Mouse (Mus musculus): ENCODE results near the gene Cttnbp2. TPM values are rescaled to one million over a fixed set of nuclear protein-coding genes. Genes with fewer than 3 reads are reported as not detected.

The Cttnbp2 gene
- total RNA-seq, 4 experiments from 2014 or later = 124 to 155 (median 140) TPM

GRCm38 (mm10) chr6:18469206-18469605 is 45.4 kb downstream of the Cttnbp2 start:
- DNase-seq (ENCODE audit: low spot score in 2 of 2) = no peak

- no peak for DNase-seq (ENCODE audit: low spot score in 2 of 2)
These were observed 46.9 kb downstream of the Cttnbp2 start for GRCm38 (mm10) chr6:18467777-18468176.

GRCm38 (mm10) chr6:18466227-18466626 is 48.4 kb downstream of the Cttnbp2 start:
- DNase-seq (ENCODE audit: low spot score in 2 of 2) = no peak

GRCm38 (mm10) chr6:18465626-18466025 is 49.0 kb downstream of the Cttnbp2 start:
- DNase-seq (ENCODE audit: low spot score in 2 of 2) = no peak

- no peak for DNase-seq (ENCODE audit: low spot score in 2 of 2)
These were observed 55.0 kb downstream of the Cttnbp2 start for GRCm38 (mm10) chr6:18459657-18460056.

GRCm38 (mm10) chr6:18450551-18451193 is 64.0 kb downstream of the Cttnbp2 start:
- no peak for DNase-seq (ENCODE audit: low spot score in 2 of 2)

- no peak for DNase-seq (ENCODE audit: low spot score in 2 of 2)
These were observed 66.6 kb downstream of the Cttnbp2 start for GRCm38 (mm10) chr6:18448078-18448477.

GRCm38 (mm10) chr6:18446917-18447316 is 67.7 kb downstream of the Cttnbp2 start:
- no peak for DNase-seq (ENCODE audit: low spot score in 2 of 2)

- no peak for DNase-seq (ENCODE audit: low spot score in 2 of 2)
These were observed 68.3 kb downstream of the Cttnbp2 start for GRCm38 (mm10) chr6:18446359-18446758.

- DNase-seq (ENCODE audit: low spot score in 2 of 2) = no peak
These were observed 68.9 kb downstream of the Cttnbp2 start for GRCm38 (mm10) chr6:18445747-18446146.

- DNase-seq (ENCODE audit: low spot score in 2 of 2) = no peak
These were observed 72.3 kb downstream of the Cttnbp2 start for GRCm38 (mm10) chr6:18442303-18442702.

- DNase-seq (ENCODE audit: low spot score in 2 of 2) = no peak
These were observed 73.6 kb downstream of the Cttnbp2 start for GRCm38 (mm10) chr6:18440918-18441532.

- no peak for DNase-seq (ENCODE audit: low spot score in 2 of 2)
These were observed 78.4 kb downstream of the Cttnbp2 start for GRCm38 (mm10) chr6:18436127-18436812.

- DNase-seq (ENCODE audit: low spot score in 2 of 2) = no peak
These were observed 79.7 kb downstream of the Cttnbp2 start for GRCm38 (mm10) chr6:18434828-18435531.

GRCm38 (mm10) chr6:18434355-18434754 is 80.3 kb downstream of the Cttnbp2 start:
- DNase-seq (ENCODE audit: low spot score in 2 of 2) = no peak

GRCm38 (mm10) chr6:18432362-18432761 is 82.3 kb downstream of the Cttnbp2 start:
- DNase-seq (ENCODE audit: low spot score in 2 of 2) = no peak

GRCm38 (mm10) chr6:18431891-18432290 is 82.8 kb downstream of the Cttnbp2 start:
- DNase-seq (ENCODE audit: low spot score in 2 of 2) = no peak

GRCm38 (mm10) chr6:18430062-18430461 is 84.6 kb downstream of the Cttnbp2 start:
- DNase-seq (ENCODE audit: low spot score in 2 of 2) = no peak

GRCm38 (mm10) chr6:18424822-18425221 is 89.8 kb downstream of the Cttnbp2 start:
- no peak for DNase-seq (ENCODE audit: low spot score in 2 of 2)

- peak in 1 of 2 experiments; percentile 60 for DNase-seq (ENCODE audit: low spot score in 2 of 2)
These were observed 90.3 kb downstream of the Cttnbp2 start for GRCm38 (mm10) chr6:18424367-18424766.

GRCm38 (mm10) chr6:18423112-18423511 is 91.5 kb downstream of the Cttnbp2 start:
- DNase-seq (ENCODE audit: low spot score in 2 of 2) = no peak

- no peak for DNase-seq (ENCODE audit: low spot score in 2 of 2)
These were observed 93.1 kb downstream of the Cttnbp2 start for GRCm38 (mm10) chr6:18421561-18421960.
